Mouse (Mus musculus): ENCODE measurements around the gene Pold1. TPM values are rescaled to one million over a fixed set of nuclear protein-coding genes. Genes with fewer than 3 reads are reported as not detected.

Gene Pold1
- 10 to 100 TPM in 2 of 4 experiments, 1 to 10 TPM in 2; 8.2 to 11.5 (median 10.2) TPM for total RNA-seq (2022)

DNA sequence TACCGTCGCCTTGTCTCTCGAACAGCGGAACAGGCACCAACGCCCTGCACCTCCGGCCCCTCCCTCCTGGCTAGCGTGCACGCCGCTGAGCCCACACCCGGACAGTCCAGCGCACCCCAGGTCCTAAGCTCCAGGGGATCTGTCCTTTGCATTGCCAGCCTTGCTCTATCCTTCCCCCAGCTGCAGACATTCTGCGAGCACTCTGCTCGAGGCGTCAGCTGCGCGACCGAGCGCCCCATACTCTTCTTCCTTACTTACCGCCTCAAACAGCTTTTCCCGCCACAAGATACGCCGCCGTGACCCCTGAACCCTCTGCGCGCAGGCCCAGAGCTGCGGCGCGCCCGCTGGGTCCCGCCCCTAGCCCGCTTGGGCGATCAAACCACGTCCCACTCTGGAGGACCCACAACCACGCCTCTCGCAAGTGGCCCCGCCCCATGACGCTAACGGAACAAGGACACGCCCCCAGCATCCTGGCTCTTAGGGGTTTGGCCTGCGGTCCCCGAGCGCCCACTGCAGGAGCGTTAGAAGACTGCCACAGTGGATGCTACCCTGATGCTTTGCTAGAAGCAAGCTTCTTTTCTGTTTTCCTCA is at the start of gene Pold1:
Gene Pold1 (minus strand): TSS at position 353 of the 591 bp plus-strand sequence.
- peak; percentile 99 for DNase-seq (ENCODE audit: low spot score in 2 of 2)

DNA sequence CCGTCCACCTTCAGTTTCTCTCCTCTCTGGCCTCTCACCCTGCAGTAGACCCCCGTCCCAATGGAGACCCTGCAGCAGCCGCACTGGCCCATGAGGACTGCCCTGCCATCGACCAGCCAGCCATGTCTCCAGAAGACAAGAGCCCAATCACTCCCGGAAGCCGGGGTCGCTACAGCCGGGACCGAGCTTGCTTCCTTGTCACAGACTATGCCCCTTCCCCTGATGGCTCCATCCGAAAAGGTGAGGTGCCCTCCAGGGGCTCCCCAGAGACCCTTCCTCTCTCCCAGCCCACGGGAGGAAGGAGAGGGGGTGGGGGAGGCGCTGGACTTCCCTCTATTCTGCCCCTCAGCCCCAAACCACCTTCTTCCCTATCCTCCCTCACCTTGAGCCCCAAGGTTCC is 49.7 kb upstream of the Pold1 start:
- no peak for DNase-seq (ENCODE audit: low spot score in 2 of 2)

DNA sequence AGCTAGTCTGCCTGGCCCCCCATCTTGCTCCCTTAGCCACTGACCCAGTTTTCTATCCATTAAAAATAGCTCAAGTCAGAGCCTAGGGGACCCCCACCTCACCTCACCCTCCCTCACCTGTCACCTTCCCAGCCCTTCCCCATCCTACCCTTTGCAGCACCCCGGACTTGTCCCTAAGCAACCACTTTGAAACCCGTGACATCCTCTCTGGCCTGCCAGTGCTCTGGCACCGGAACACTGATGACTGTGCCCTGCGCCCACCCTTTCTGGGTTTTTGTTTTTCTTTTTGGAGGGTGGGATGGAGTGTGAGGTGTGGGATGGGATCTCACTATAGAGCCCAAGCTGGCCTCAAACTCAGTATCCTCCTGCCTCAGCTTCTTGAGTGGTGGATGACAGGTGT is 49.0 kb upstream of the Pold1 start:
- no peak for DNase-seq (ENCODE audit: low spot score in 2 of 2)

DNA sequence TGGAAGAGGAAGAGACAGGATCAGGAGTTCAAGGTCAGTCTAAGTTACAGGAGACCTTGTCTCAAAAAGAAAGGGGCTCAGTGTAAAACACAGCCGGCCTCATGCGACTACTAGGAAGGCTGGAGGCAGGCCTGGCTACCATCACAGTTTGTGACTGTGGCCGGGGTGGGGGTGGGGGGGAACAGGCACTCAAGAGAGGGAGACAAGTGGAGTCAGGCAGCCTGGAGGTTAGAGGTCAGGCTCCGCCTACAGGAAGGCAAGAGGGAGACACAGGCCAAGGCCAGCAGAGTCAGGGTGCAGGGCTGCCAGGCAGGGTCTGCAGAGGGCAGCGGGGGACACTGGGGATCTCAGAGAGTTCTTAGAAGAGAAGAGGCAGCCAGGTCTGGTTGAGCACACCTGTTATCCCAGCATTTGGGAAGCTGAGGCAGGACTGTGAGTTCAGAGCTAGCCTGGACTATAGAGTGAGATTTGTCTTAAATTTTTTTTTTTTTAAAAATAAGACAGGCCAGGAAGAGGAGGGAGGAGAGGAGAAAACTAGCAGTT is 48.4 kb upstream of the Pold1 start:
- no peak for DNase-seq (ENCODE audit: low spot score in 2 of 2)

DNA sequence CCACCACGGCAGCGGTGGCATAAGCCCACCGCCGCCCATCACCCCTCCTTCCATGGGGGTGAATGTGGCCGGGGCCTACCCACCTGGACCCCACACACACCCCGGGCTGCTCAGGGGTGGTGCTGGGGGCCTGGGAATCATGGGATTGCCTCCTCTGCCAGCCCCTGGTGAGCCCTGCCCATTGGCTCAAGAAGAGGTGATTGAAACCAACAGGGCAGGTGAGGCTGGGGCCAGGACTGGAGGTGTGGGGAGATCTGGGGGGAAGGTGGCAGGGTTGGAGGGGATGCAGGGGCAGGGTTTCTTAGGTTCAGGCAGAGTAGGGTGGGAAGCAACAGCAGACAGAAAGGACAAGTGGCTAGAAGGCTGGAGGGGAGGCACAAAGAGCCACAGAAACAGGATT is 47.4 kb upstream of the Pold1 start:
- DNase-seq (ENCODE audit: low spot score in 2 of 2): no peak

DNA sequence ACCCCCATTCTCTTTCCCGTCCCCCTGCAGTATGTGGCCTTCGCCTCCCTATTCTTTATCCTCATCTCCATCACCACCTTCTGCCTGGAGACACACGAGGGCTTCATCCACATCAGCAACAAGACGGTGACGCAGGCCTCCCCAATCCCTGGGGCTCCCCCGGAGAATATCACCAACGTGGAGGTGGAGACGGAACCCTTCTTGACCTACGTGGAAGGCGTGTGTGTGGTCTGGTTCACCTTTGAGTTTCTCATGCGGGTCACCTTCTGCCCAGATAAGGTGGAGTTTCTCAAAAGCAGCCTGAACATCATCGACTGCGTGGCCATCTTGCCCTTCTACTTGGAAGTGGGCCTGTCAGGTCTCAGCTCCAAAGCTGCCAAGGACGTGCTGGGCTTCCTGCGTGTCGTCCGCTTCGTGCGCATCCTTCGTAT is 46.5 kb upstream of the Pold1 start:
- no peak for DNase-seq (ENCODE audit: low spot score in 2 of 2)

DNA sequence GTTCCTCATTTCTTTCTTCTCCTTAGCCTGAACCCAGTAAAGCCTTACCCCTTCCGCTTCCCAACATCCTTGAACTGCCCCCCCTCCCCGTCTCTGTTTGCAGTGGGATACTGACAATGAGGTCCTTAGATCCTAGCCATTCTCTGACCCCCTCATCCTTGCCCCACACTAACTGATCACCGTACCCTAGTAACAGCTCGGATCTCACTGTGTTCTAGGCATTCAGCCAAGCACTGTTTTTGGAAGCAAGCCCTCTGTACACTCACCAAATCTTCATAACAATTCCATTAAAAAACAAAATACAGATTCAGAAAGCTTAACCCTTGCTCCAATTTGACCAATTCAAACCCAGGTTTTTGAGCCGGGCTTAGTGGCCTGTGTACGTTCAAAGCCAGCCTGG is 45.6 kb upstream of the Pold1 start:
- DNase-seq (ENCODE audit: low spot score in 2 of 2): peak in 1 of 2 experiments; percentile 84

- peak; percentile 85 to 87 for DNase-seq (ENCODE audit: low spot score in 2 of 2)
These were observed 45.1 kb upstream of the Pold1 start for GRCm38 (mm10) chr7:44593775-44594174.

GRCm38 (mm10) chr7:44593051-44593450 is 44.4 kb upstream of the Pold1 start:
- DNase-seq (ENCODE audit: low spot score in 2 of 2): no peak

DNA sequence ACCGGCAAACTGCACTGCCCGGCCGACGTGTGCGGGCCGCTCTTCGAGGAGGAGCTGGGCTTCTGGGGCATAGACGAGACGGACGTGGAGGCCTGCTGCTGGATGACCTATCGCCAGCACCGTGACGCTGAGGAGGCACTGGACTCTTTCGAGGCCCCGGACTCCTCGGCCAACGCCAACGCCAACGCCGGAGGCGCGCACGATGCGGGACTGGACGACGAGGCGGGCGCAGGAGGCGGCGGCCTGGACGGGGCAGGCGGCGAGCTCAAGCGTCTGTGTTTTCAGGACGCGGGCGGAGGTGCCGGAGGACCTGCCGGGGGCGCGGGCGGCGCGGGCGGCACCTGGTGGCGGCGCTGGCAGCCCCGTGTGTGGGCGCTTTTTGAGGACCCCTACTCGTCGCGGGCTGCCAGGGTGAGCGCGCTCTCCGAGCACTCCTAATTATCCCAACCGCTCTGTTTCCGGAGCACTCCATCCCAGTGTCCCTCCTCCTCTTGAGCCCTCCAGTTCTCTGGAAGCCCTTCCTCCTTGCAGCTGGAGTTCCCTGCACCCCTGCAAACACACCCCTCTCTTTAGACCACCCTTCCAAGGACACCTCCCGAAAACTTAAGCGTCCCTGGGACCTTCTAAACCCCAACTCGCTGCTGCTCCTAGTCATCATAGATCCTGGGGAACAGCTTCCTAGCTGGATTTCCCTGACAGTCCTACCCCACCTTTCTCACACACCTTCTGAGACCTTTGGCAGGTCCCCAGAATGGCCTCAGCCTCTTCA is 42.9 kb upstream of the Pold1 start:
- no peak for DNase-seq (ENCODE audit: low spot score in 2 of 2)

DNA sequence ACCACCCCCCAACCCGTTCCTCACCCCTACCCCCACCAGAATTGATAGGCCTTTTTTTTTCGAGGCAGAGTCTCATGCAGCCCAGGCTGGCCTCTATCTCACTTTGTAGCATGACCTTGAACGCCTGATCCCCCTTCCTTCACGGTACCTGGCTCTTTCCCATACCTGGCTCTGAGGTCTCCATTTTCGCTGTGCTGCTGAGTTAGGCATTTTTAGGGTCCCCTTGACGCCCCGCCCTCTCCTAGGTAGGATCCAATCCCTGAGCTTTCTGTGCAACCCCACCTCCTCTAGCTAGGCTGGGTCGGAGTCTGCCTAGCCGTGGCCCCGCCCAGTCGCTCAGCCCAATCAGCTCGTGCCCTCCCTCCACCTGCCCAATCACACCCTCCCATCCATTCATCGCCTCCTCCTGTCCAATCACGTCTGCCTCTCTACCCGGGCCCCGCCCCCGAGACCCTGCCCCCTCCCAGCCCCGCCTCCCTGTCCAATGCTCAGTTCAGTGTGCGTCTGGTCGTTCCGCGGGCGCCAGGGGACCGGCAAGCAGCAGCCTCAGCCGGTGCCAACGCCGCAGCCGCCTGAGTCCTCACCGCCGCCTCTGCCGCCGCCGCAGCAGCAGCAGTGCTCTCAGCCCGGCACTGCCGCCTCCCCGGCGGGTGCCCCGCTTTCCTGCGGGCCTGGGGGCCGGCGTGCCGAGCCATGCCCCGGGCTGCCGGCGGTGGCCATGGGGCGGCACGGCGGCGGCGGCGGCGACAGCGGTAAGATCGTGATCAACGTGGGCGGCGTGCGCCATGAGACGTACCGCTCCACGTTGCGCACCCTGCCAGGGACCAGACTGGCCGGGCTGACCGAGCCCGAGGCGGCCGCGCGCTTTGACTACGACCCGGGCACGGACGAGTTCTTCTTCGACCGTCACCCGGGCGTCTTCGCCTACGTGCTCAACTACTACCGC is 42.0 kb upstream of the Pold1 start, which contains the start of gene Kcnc3:
Gene Kcnc3 (plus strand): TSS at position 263 of the 946 bp plus-strand sequence.
- peak; percentile 90 to 95 for DNase-seq (ENCODE audit: low spot score in 2 of 2)

- no peak for DNase-seq (ENCODE audit: low spot score in 2 of 2)
These were observed 41.3 kb upstream of the Pold1 start for GRCm38 (mm10) chr7:44589946-44590345.

DNA sequence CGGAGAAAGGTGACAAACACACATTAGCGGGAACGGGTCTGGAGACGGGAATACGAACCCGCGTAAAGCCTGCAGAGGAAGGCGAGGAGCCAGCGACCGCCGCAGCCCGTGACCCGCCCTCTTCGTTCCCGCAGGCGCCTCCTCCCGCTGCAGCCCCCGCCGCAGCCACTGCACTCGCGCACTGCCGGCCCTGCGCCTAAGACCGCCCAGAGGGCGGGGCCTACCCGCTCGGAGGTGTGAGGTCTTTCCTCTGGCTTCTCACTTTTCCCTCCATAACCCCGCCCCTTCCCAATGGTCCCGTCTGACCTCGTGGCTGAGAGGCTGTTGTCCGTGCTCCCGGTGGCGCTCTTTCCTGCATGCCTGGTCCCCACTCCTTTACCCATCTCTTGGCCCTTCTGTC is 40.5 kb upstream of the Pold1 start:
- peak; percentile 71 to 77 for DNase-seq (ENCODE audit: low spot score in 2 of 2)

DNA sequence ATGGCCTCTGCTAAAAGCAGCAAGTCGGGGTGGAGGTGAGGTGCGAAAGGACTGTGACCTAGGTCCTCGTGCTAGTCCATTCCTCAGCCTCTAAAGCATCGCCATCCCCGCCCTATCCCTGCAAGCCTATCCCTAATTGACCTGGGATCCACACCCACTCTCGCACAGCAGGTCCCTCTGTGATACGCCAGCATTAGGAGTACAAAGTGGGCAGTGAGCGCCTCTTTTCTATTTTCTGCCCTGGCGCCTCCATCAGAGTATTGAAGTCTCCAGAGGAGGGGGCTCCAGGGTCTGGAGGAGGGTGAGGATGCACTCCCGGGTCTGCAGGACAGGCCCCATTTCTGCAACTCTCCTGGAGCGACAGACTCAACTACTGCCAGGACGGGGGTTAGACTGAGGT is 39.7 kb upstream of the Pold1 start:
- DNase-seq (ENCODE audit: low spot score in 2 of 2): no peak

DNA sequence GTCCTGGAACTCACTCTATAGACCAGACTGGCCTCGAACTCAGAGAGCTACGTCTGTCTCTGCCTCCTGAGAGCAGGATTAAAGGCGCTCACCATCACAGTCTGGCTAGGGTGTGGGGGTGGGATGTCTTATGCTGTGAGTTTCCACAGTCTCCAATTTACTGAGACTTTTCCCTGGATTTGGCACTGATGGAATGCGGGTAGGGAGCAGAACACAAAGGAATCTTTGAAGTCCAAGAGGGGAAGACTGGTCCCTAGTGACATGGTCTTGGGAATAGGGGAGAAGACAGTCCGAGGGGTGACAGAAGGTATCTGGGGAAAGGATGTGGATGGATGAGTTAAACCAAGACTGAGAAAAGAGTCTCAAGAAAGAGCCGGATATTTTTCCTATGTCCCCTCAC is 39.0 kb upstream of the Pold1 start:
- DNase-seq (ENCODE audit: low spot score in 2 of 2): no peak

DNA sequence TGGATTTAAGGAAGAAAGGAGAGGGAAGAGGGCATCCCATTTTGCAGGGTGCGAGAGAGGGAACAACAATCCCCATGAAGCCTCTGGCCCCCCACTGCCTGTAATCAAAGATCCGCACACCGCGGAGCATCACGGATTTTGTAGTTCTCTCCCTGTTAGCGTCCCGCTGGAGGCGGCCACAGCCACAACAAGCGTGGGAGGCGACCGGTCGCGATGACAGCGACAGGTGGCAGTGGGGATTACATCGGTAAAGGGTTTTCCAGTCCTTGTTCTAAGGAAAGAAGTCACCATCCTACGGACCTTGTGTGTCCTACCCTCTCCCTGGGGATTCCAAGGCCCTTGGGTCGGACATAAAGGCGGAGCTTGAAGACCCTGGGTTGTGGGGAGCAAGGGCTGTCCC is 38.3 kb upstream of the Pold1 start:
- DNase-seq (ENCODE audit: low spot score in 2 of 2): peak; percentile 83 to 86

DNA sequence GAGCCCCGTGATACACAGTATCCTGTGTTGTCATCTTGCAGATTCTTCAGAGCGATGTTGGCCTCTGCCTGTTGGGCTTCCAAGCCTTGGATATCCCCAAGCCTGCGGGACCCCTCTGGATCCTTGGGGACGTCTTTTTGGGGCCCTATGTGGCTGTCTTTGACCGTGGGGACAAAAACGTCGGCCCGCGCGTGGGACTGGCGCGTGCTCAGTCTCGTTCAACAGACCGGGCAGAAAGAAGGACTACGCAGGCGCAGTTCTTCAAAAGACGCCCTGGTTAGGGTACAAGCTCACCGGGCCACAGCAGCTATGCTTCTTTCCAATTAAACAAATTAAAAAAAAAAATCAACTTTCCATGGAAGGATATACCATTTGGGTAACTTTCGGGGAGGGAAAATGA is 37.9 kb upstream of the Pold1 start:
- DNase-seq (ENCODE audit: low spot score in 2 of 2): peak in 1 of 2 experiments; percentile 76

DNA sequence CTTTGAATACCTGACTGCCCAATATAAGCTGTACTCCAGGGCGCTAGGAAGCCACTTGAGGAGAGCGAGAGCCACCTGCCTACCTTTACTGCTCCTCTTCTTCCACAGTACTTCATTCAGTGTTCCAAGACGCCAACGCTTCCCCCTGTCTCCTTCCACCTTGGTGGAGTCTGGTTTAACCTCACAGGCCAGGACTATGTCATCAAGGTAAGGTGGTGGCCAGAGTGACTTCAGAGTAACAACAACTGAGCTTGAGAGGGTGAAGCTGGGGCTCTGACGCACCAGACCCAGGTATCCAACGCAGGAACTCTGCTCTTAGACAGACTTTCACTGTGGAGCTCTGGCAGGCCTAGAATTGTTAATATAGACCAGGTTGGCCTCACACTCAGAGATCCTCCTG is 37.0 kb upstream of the Pold1 start:
- DNase-seq (ENCODE audit: low spot score in 2 of 2): no peak

- no peak for DNase-seq (ENCODE audit: low spot score in 2 of 2)
These were observed 36.3 kb upstream of the Pold1 start for GRCm38 (mm10) chr7:44584921-44585320.

GRCm38 (mm10) chr7:44584265-44584804 is 35.7 kb upstream of the Pold1 start:
- no peak for DNase-seq (ENCODE audit: low spot score in 2 of 2)

DNA sequence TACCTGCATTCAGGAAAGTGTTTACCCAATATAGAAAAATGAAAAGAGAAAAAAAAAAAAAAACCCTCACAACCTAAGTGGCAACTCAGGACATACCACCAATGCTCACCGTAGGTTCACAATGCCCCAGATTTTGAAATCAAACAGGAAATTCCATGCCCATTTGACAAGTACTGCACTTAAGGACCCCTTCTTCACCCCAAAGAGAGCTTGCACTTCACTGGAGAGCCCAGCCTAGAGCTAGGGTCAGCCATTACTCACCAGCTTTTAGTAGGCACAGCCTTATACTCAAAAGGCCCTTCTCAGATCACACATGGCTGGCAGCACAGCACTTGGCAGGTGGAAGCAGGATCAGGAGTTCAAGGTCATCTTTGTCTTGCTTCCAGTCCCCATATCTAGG is 34.5 kb upstream of the Pold1 start:
- DNase-seq (ENCODE audit: low spot score in 2 of 2): no peak

Measured in layer of hippocampus, adult 8-10 months (tissue).